Mouse (Mus musculus) midbrain, embryonic 13.5 days (tissue): ENCODE measurements around the gene Mmp15. TPM values are rescaled to one million over a fixed set of nuclear protein-coding genes. Genes with fewer than 3 reads are reported as not detected.

Experiments
- ATAC-seq: fragments of 200-750 bp; cut with Nextera tagmentation; 2 replicates; pipeline ENCODE4 v1.8.0; 2017; ENCODE audit warnings: mild to moderate bottlenecking, moderate TSS enrichment, moderate library complexity
- H3K27ac ChIP-seq: fragments of 300-500 bp; sonication (generic); 2 replicates; pipeline ENCODE4 v1.5.1; 2015; ENCODE audit warnings: inconsistent platforms, mild to moderate bottlenecking, moderate library complexity
- H3K27me3 ChIP-seq: fragments of 300-500 bp; sonication (generic); 2 replicates; pipeline ENCODE4 v1.6.1; 2015; ENCODE audit warnings: mild to moderate bottlenecking, inconsistent platforms
- H3K36me3 ChIP-seq: fragments of 300-500 bp; sonication (generic); 2 replicates; pipeline ENCODE4 v1.6.1; 2015; ENCODE audit warnings: mild to moderate bottlenecking, inconsistent platforms
- H3K4me1 ChIP-seq: fragments of 300-500 bp; sonication (generic); replicated peaks from 2 replicates; pipeline ENCODE4 v1.6.1; 2015; ENCODE audit warnings: inconsistent platforms
- H3K4me2 ChIP-seq: fragments of 300-500 bp; sonication (generic); replicated peaks from 2 replicates; pipeline ENCODE4 v1.6.1; 2015; ENCODE audit warnings: moderate library complexity, mild to moderate bottlenecking, inconsistent platforms
- H3K4me3 ChIP-seq: fragments of 300-500 bp; sonication (generic); replicated peaks from 2 replicates; pipeline ENCODE4 v1.5.1; 2015; ENCODE audit warnings: mild to moderate bottlenecking, inconsistent platforms
- H3K9ac ChIP-seq: fragments of 300-500 bp; sonication (generic); replicated peaks from 2 replicates; pipeline ENCODE4 v1.6.1; 2015; ENCODE audit warnings: mild to moderate bottlenecking, inconsistent platforms
- H3K9me3 ChIP-seq: fragments of 300-500 bp; sonication (generic); 2 replicates; pipeline ENCODE4 v1.6.1; 2016; ENCODE audit warnings: mild to moderate bottlenecking, inconsistent platforms
- WGBS: fragments of 180-500 bp; shearing (Covaris S2); methylation state at CpG from one replicate; pipeline ENCODE4 v1.1.7; 2015; 5-methylcytosine and 5-hydroxymethylcytosine counted together
- polyA plus RNA-seq: library from polyadenylated mRNA; unstranded; fragments of >200 nt; fragmentation: Nextera tagmentation; extraction: Ambion mirVana; gene quantifications from 2 replicates; pipeline ENCODE4 v1.2.1, GENCODE M21; 2015

Mmp15 gene
- polyA plus RNA-seq, 1 experiment from 2014 or later, result 15.3 TPM

DNA sequence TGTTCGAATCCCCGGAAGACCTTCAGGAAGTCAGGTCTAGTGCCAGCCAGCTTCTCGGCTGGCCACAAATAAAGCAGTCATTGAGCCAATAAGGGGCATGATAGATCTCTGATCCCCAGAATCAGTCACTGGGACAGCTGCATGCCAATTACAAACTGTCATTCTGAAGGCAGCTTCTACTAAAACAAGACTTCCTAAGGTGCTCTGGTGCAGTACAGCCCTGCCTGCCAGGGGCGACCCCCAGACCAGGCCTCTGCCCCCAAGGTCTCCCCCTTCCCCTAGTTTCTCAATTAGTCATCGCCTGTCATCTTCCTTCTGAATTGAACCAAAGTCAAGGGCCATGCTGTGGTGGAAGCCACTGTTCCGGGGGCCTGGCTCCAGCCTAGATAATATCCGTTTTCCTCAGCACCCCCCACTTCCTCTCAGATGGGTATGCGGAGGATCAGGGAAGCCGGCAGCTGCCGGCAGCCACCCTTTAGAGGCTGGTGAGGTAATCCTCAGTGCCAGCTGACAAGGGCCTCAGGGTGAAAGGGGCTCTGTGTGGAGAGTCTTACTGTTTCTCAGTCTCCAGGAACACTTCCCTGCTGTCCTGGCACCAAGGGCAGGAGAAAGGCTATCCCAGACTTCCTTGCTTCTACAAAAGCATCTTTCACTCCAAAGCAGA, 59.4 kb downstream of the Mmp15 start:
- Histone ChIP-seq H3K9me3 (no peaks in the 10 kb centered on the region), H3K36me3 (no peaks in the 10 kb centered on the region), H3K4me1 (peaks cover 8% of the 10 kb centered on the region; the same call in 1 of the 2 replicates), H3K27ac (peak overlapping the region; percentile 19; the same call in 1 of the 2 replicates), H3K4me3 (no peak overlapping the region), H3K9ac (no peak overlapping the region), H3K27me3 (no peaks in the 10 kb centered on the region), H3K4me2 (no peak overlapping the region)
- ATAC-seq, result 0 out of 2 replicates have a peak, but pooled peaks have one; percentile 45
- 55% methylated on average over 10 of the region's 10 CpGs for WGBS

DNA sequence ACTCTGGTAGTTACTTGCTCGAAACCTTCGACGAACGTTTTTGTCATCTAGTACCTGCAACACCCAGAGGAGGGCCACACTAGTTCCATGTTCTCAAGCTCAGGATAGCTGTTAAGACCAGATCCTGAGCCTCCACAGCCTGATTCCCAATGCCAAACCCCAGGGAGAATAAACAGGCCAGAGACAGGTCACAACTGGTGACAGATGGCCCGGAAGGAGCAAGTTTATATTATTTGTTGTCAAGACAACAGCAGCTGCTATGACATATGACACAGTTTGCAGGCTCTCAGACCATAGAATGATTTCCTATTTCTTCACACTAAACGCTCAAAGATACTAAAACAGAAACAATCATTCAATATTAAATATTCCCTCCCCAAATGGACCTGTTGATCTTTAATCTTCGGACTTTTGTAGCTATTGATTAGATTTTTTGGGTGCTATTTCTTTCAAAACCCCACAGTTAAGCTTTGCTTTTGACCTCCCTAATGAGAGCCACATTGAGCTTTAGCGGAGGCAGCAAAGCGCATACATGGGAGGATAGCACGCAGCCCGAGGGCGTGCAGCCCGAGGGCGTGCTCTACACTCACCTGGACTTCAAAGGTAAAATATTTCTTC, 70.2 kb downstream of the Mmp15 start:
- Histone ChIP-seq H3K9ac (no peak overlapping the region), H3K9me3 (no peaks in the 10 kb centered on the region), H3K4me1 (peaks cover 18% of the 10 kb centered on the region), H3K36me3 (peaks cover 49% of the 10 kb centered on the region), H3K4me2 (no peak overlapping the region), H3K4me3 (no peak overlapping the region), H3K27me3 (no peaks in the 10 kb centered on the region), H3K27ac (no peak overlapping the region)
- no peak for ATAC-seq
- WGBS, result 95% methylated on average over 14 of the region's 14 CpGs

Other genes with a start within 250 kb of the Mmp15 start
- gene Kifc3, start 149.5 kb upstream of the Mmp15 start, polyA plus RNA-seq, result 12.6 and 14.3 TPM in 2 replicates
- 0.37 and 0.54 TPM in 2 replicates for gene Cngb1, start 45.7 kb upstream of the Mmp15 start, polyA plus RNA-seq
- 0.70 TPM in 1 of 2 replicates, not detected in the other for gene Tepp, start 41.7 kb upstream of the Mmp15 start, polyA plus RNA-seq
- gene Zfp319, start 20.3 kb upstream of the Mmp15 start, polyA plus RNA-seq, result 18.3 and 19.5 TPM in 2 replicates
- 34.4 and 36.9 TPM in 2 replicates for gene Usb1, start 20.0 kb upstream of the Mmp15 start, polyA plus RNA-seq
- 130 and 135 TPM in 2 replicates for gene Cfap20, start 82.6 kb downstream of the Mmp15 start, polyA plus RNA-seq
- gene Csnk2a2, start 137.8 kb downstream of the Mmp15 start, polyA plus RNA-seq, result 9.9 and 11.2 TPM in 2 replicates
- gene Ccdc113, start 181.8 kb downstream of the Mmp15 start, polyA plus RNA-seq, result 0.57 and 0.93 TPM in 2 replicates
- gene Prss54, start 224.1 kb downstream of the Mmp15 start, polyA plus RNA-seq, result not detected in 2 replicates